In genomic region chr1:171329433-171330215, GRCm38 (mm10) we compare ENCODE assay signal across 8 mouse cellular contexts. TPM values are rescaled to one million over a fixed set of nuclear protein-coding genes. Genes with fewer than 3 reads are reported as not detected.
DNase-seq lines count a peak whose midpoint lies in the region; ATAC-seq lines count a peak whose summit lies in the region.

No protein-coding gene starts in this region.

- H3K27me3 ChIP-seq in forebrain, embryonic 14.5 days (replicated peaks; ENCODE audit: control insufficient read depth, insufficient read depth, low read length), result no peaks in the 10 kb centered on the region
- no peaks in the 10 kb centered on the region for H3K27me3 ChIP-seq in stomach, embryonic 14.5 days (ENCODE audit: control insufficient read depth, insufficient read depth, low read length)

- peaks cover 6% of the 10 kb centered on the region; the same call in 1 of the 2 replicates for H3K36me3 ChIP-seq in forebrain, embryonic 14.5 days (ENCODE audit: control insufficient read depth, insufficient read depth, low read length)
- H3K36me3 ChIP-seq in macrophage (ENCODE audit: inconsistent target), result peaks cover 11% of the 10 kb centered on the region; the same call in 1 of the 2 replicates
- no peaks in the 10 kb centered on the region for H3K36me3 ChIP-seq in stomach, embryonic 14.5 days (ENCODE audit: control insufficient read depth, insufficient read depth, low read length)

- peaks cover 90% of the 10 kb centered on the region for H3K79me2 ChIP-seq in macrophage (ENCODE audit: inconsistent target)

- peak overlapping the region; percentile 97 for H3K27ac ChIP-seq in forebrain, embryonic 14.5 days (ENCODE audit: low read depth, low read length)
- peak overlapping the region; percentile 39 for H3K27ac ChIP-seq in macrophage
- H3K27ac ChIP-seq in stomach, embryonic 14.5 days (ENCODE audit: low read length), result peak overlapping the region; percentile 99

- no peak for ATAC-seq in CD4-positive, CD25-positive, alpha-beta regulatory T cell, adult 4 months
- peak; percentile 87 for ATAC-seq in forebrain, embryonic 14.5 days
- ATAC-seq in stomach, embryonic 14.5 days (ENCODE audit: insufficient number of reproducible peaks, insufficient read depth, low FRiP score, low read depth), result peak; percentile 90

- peak overlapping the region; percentile 52 for H3K4me2 ChIP-seq in forebrain, embryonic 14.5 days (ENCODE audit: low read length)
- H3K4me2 ChIP-seq in stomach, embryonic 14.5 days (replicated peaks; ENCODE audit: low read depth, low read length), result peak overlapping the region; percentile 72

- peak overlapping the region; percentile 79 for H3K9ac ChIP-seq in forebrain, embryonic 14.5 days (ENCODE audit: low read length)
- H3K9ac ChIP-seq in stomach, embryonic 14.5 days (replicated peaks; ENCODE audit: low read depth, low read length), result peak overlapping the region; percentile 90

- WGBS in forebrain, embryonic 14.5 days, result 1% methylated on average over 59 of the region's 61 CpGs
- WGBS in macrophage (ENCODE audit: missing documents), result under 1% methylated on average over 44 of the region's 61 CpGs
- under 1% methylated on average over 53 of the region's 61 CpGs for WGBS in stomach, embryonic 14.5 days

- H3K4me3 ChIP-seq in forebrain, embryonic 14.5 days (ENCODE audit: low read depth, low read length), result peak overlapping the region; percentile 84
- H3K4me3 ChIP-seq in macrophage (ENCODE audit: inconsistent target), result peak overlapping the region; percentile 66
- peak overlapping the region; percentile 74 for H3K4me3 ChIP-seq in stomach, embryonic 14.5 days (ENCODE audit: low read depth, low read length)

- H3K9me3 ChIP-seq in forebrain, embryonic 14.5 days (replicated peaks; ENCODE audit: control insufficient read depth, low read length), result no peaks in the 10 kb centered on the region
- H3K9me3 ChIP-seq in stomach, embryonic 14.5 days (ENCODE audit: control insufficient read depth, low read depth, low read length), result no peaks in the 10 kb centered on the region

- peaks cover 19% of the 10 kb centered on the region for H3K4me1 ChIP-seq in forebrain, embryonic 14.5 days (ENCODE audit: control insufficient read depth, insufficient read depth, low read length)
- H3K4me1 ChIP-seq in stomach, embryonic 14.5 days (ENCODE audit: control insufficient read depth, insufficient read depth, low read length), result peaks cover 16% of the 10 kb centered on the region; the same call in 1 of the 2 replicates

- DNase-seq in CD4-positive, CD25-positive, alpha-beta regulatory T cell, adult 2 months (ENCODE audit: low read depth, low spot score), result peak; percentile 45
- peak; percentile 56 for DNase-seq in A20 (ENCODE audit: low read depth, low spot score)
- DNase-seq in cerebellum, adult 11 months, result peak; percentile 71
- peak; percentile 91 for DNase-seq in forebrain, embryonic 14.5 days (ENCODE audit: low spot score)
- peak; percentile 23 to 24 for DNase-seq in kidney, adult 8-10 months

RNA-seq across cellular contexts. Expression of gene Dedd, which starts 0.7 kb away (rescaled TPM):
- polyA plus RNA-seq in CD4-positive, CD25-positive, alpha-beta regulatory T cell, adult 4 months (2017; shearing (Covaris generic)), result 10 to 100 TPM; 36.8 to 43.8 TPM
- 53.9 and 60.5 TPM in 2 replicates for polyA plus RNA-seq in forebrain, embryonic 14.5 days (2014; fragmentation: Nextera tagmentation; extraction: Ambion mirVana)
- total RNA-seq in macrophage (2018; cell fraction: chromatin; rRNA removed), result 100 to 1,000 TPM in 9 of 26 experiments, 10 to 100 TPM in 17; 24.7 to 208 (median 90.4) TPM
- total RNA-seq in macrophage (2018; cell fraction: cytosol; rRNA removed), result 10 to 100 TPM; 18.9 to 48.1 (median 36.8) TPM
- total RNA-seq in macrophage (2018; cell fraction: nucleus; rRNA removed), result 100 to 1,000 TPM in 2 of 26 experiments, 10 to 100 TPM in 24; 20.5 to 161 (median 53.8) TPM
- 21.4 to 35.4 TPM (median 21.9 TPM) in 3 replicates for polyA plus RNA-seq in macrophage (2018)
- polyA plus RNA-seq in stomach, embryonic 14.5 days (2014; fragmentation: Nextera tagmentation; extraction: Ambion mirVana), result 48.8 and 54.1 TPM in 2 replicates

RNA-seq across cellular contexts. Expression of gene Nit1, which starts 15.8 kb away (rescaled TPM):
- 10 to 100 TPM; 31.7 to 40.3 TPM for polyA plus RNA-seq in CD4-positive, CD25-positive, alpha-beta regulatory T cell, adult 4 months (2017; shearing (Covaris generic))
- 45.9 and 46.0 TPM in 2 replicates for polyA plus RNA-seq in forebrain, embryonic 14.5 days (2014; fragmentation: Nextera tagmentation; extraction: Ambion mirVana)
- total RNA-seq in macrophage (2018; cell fraction: chromatin; rRNA removed), result 10 to 100 TPM in 21 of 26 experiments, 1 to 10 TPM in 5; 5.9 to 45.0 (median 24.5) TPM
- 10 to 100 TPM; 15.4 to 29.7 (median 23.1) TPM for total RNA-seq in macrophage (2018; cell fraction: cytosol; rRNA removed)
- 10 to 100 TPM in 25 of 26 experiments, 1 to 10 TPM in 1; 9.3 to 38.6 (median 21.3) TPM for total RNA-seq in macrophage (2018; cell fraction: nucleus; rRNA removed)
- polyA plus RNA-seq in macrophage (2018), result 17.3 to 23.1 TPM (median 22.3 TPM) in 3 replicates
- 37.1 and 40.8 TPM in 2 replicates for polyA plus RNA-seq in stomach, embryonic 14.5 days (2014; fragmentation: Nextera tagmentation; extraction: Ambion mirVana)

RNA-seq across cellular contexts. Expression of gene Pfdn2, which starts 15.8 kb away (rescaled TPM):
- polyA plus RNA-seq in CD4-positive, CD25-positive, alpha-beta regulatory T cell, adult 4 months (2017; shearing (Covaris generic)), result 10 to 100 TPM; 69.6 to 75.8 TPM
- 78.3 and 82.6 TPM in 2 replicates for polyA plus RNA-seq in forebrain, embryonic 14.5 days (2014; fragmentation: Nextera tagmentation; extraction: Ambion mirVana)
- 10 to 100 TPM in 18 of 26 experiments, 1 to 10 TPM in 8; 3.8 to 25.5 (median 14.3) TPM for total RNA-seq in macrophage (2018; cell fraction: chromatin; rRNA removed)
- total RNA-seq in macrophage (2018; cell fraction: cytosol; rRNA removed), result 10 to 100 TPM; 35.1 to 93.2 (median 45.5) TPM
- 10 to 100 TPM in 25 of 26 experiments, 1 to 10 TPM in 1; 8.1 to 25.0 (median 14.7) TPM for total RNA-seq in macrophage (2018; cell fraction: nucleus; rRNA removed)
- 47.7 to 119 TPM (median 64.5 TPM) in 3 replicates for polyA plus RNA-seq in macrophage (2018)
- 44.7 TPM in 2 replicates for polyA plus RNA-seq in stomach, embryonic 14.5 days (2014; fragmentation: Nextera tagmentation; extraction: Ambion mirVana)

RNA-seq across cellular contexts. Expression of gene Klhdc9, which starts 31.0 kb away (rescaled TPM):
- polyA plus RNA-seq in CD4-positive, CD25-positive, alpha-beta regulatory T cell, adult 4 months (2017; shearing (Covaris generic)), result under 1 TPM; 0.36 to 0.72 TPM
- 3.0 and 5.2 TPM in 2 replicates for polyA plus RNA-seq in forebrain, embryonic 14.5 days (2014; fragmentation: Nextera tagmentation; extraction: Ambion mirVana)
- total RNA-seq in macrophage (2018; cell fraction: chromatin; rRNA removed), result under 1 TPM in 2 of 26 experiments, not detected in 24; 0.57 to 0.70 TPM
- total RNA-seq in macrophage (2018; cell fraction: cytosol; rRNA removed), result under 1 TPM in 18 of 26 experiments, not detected in 8; 0.05 to 0.37 (median 0.14) TPM
- under 1 TPM in 2 of 26 experiments, not detected in 24; 0.30 to 0.43 TPM for total RNA-seq in macrophage (2018; cell fraction: nucleus; rRNA removed)
- polyA plus RNA-seq in macrophage (2018), result 0.11 TPM in 1 of 3 replicates, not detected in the others
- polyA plus RNA-seq in stomach, embryonic 14.5 days (2014; fragmentation: Nextera tagmentation; extraction: Ambion mirVana), result 1.5 and 1.6 TPM in 2 replicates

RNA-seq across cellular contexts. Expression of gene Ufc1, which starts 34.8 kb away (rescaled TPM):
- polyA plus RNA-seq in CD4-positive, CD25-positive, alpha-beta regulatory T cell, adult 4 months (2017; shearing (Covaris generic)), result 10 to 100 TPM; 74.0 to 84.4 TPM
- polyA plus RNA-seq in forebrain, embryonic 14.5 days (2014; fragmentation: Nextera tagmentation; extraction: Ambion mirVana), result 119 and 127 TPM in 2 replicates
- 10 to 100 TPM in 20 of 26 experiments, 1 to 10 TPM in 6; 7.5 to 39.2 (median 18.0) TPM for total RNA-seq in macrophage (2018; cell fraction: chromatin; rRNA removed)
- total RNA-seq in macrophage (2018; cell fraction: cytosol; rRNA removed), result 100 to 1,000 TPM in 23 of 26 experiments, 10 to 100 TPM in 3; 95.8 to 148 (median 116) TPM
- total RNA-seq in macrophage (2018; cell fraction: nucleus; rRNA removed), result 10 to 100 TPM; 16.2 to 52.3 (median 29.4) TPM
- 67.0 to 116 TPM (median 112 TPM) in 3 replicates for polyA plus RNA-seq in macrophage (2018)
- polyA plus RNA-seq in stomach, embryonic 14.5 days (2014; fragmentation: Nextera tagmentation; extraction: Ambion mirVana), result 118 and 130 TPM in 2 replicates

Comparison
In these comparisons a context has a peak if more than half of its experiments do, and no peak if none do; other contexts are left out.
1. DNase-seq: peak in every context shown above with its lines; median percentile 91 in forebrain, embryonic 14.5 days; 71 in cerebellum, adult 11 months; 56 in A20; 45 in CD4-positive, CD25-positive, alpha-beta regulatory T cell, adult 2 months; 24 in kidney, adult 8-10 months.
2. H3K27ac ChIP-seq: peak in every context shown above with its lines; median percentile 99 in stomach, embryonic 14.5 days; 97 in forebrain, embryonic 14.5 days; 39 in macrophage.